16 mouse cellular contexts compared by ENCODE assay signal in genomic region chr5:82351089-82351488, GRCm38 (mm10).
"Had no signal": no experiment of that assay in that cellular context is flagged by ENCODE, and none has a peak within 500 bp of the region (broad histone marks: within the 10 kb centered on the region; RNA-seq: fewer than 3 reads in every experiment).

No protein-coding gene starts in this region.

- H3K4me2 ChIP-seq: neural tube, embryonic 13.5 days; neural tube, embryonic 15.5 days; stomach, embryonic 15.5 days had no signal

- H3K4me3 ChIP-seq: neural tube, embryonic 13.5 days; neural tube, embryonic 15.5 days; stomach, embryonic 15.5 days had no signal

- H3K27ac ChIP-seq: neural tube, embryonic 13.5 days; neural tube, embryonic 15.5 days; stomach, embryonic 15.5 days; stomach, postnatal 0 days had no signal

- H3K4me1 ChIP-seq: neural tube, embryonic 13.5 days; stomach, embryonic 15.5 days had no signal

- H3K36me3 ChIP-seq: neural tube, embryonic 13.5 days; neural tube, embryonic 15.5 days; stomach, embryonic 15.5 days had no signal

- H3K9ac ChIP-seq: neural tube, embryonic 13.5 days; neural tube, embryonic 15.5 days; stomach, embryonic 15.5 days had no signal

- H3K27me3 ChIP-seq: neural tube, embryonic 13.5 days; neural tube, embryonic 15.5 days; stomach, embryonic 15.5 days had no signal

- DNase-seq: retina, postnatal 1 day; right cerebral cortex, adult 18-20 months; right cerebral cortex, postnatal 14 days; right cerebral cortex, postnatal 25 days; right cerebral cortex, postnatal 4 days; spleen, adult 18-20 months; thymus, adult 18-20 months; thymus, adult 2 months; thymus, postnatal 14 days; thymus, postnatal 25 days; thymus, postnatal 36 days; thymus, postnatal 4 days had no signal

- H3K9me3 ChIP-seq: neural tube, embryonic 13.5 days; neural tube, embryonic 15.5 days; stomach, embryonic 15.5 days had no signal
